Mouse (Mus musculus) heart, embryonic 11.5 days (tissue): ENCODE measurements around the gene Odf2l. TPM values are rescaled to one million over a fixed set of nuclear protein-coding genes. Genes with fewer than 3 reads are reported as not detected.

Experiments used
- ATAC-seq: fragments of 200-750 bp; cut with Nextera tagmentation; replicated peaks from 2 replicates; pipeline ENCODE4 v1.8.0; 2017; ENCODE audit warnings: moderate library complexity; ENCODE audit not compliant: insufficient number of reproducible peaks, low FRiP score, low TSS enrichment
- H3K27ac ChIP-seq: fragments of 300-500 bp; sonication (generic); 2 replicates; pipeline ENCODE4 v1.5.1; 2014; ENCODE audit warnings: mild to moderate bottlenecking, low read depth, low read length
- H3K27me3 ChIP-seq: fragments of 300-500 bp; sonication (generic); 2 replicates; pipeline ENCODE4 v1.6.1; 2014; ENCODE audit warnings: mild to moderate bottlenecking, low read length, mixed read lengths; ENCODE audit not compliant: control insufficient read depth, insufficient read depth
- H3K36me3 ChIP-seq: fragments of 300-500 bp; sonication (generic); 2 replicates; pipeline ENCODE4 v1.6.1; 2014; ENCODE audit warnings: mild to moderate bottlenecking, low read length, moderate library complexity, mixed read lengths; ENCODE audit not compliant: control insufficient read depth, insufficient read depth
- H3K4me1 ChIP-seq: fragments of 300-500 bp; sonication (generic); 2 replicates; pipeline ENCODE4 v1.6.1; 2014; ENCODE audit warnings: low read length; ENCODE audit not compliant: control insufficient read depth, insufficient read depth
- H3K4me2 ChIP-seq: fragments of 300-500 bp; sonication (generic); 2 replicates; pipeline ENCODE4 v1.6.1; 2014; ENCODE audit warnings: mild to moderate bottlenecking, moderate library complexity
- H3K4me3 ChIP-seq: fragments of 300-500 bp; sonication (generic); 2 replicates; pipeline ENCODE4 v1.5.1; 2014; ENCODE audit warnings: low read depth, low read length
- H3K9ac ChIP-seq: fragments of 300-500 bp; sonication (generic); 2 replicates; pipeline ENCODE4 v1.6.1; 2014; ENCODE audit warnings: mild to moderate bottlenecking, low read depth, low read length, moderate library complexity
- H3K9me3 ChIP-seq: fragments of 300-500 bp; sonication (generic); replicated peaks from 2 replicates; pipeline ENCODE4 v1.6.1; 2016; ENCODE audit warnings: low read length; ENCODE audit not compliant: control insufficient read depth
- WGBS: fragments of 180-500 bp; shearing (Covaris S2); extraction: QIAGEN DNeasy Blood & Tissue Kit; methylation state at CpG from one replicate; pipeline ENCODE4 v1.1.7; 2014; ENCODE audit not compliant: insufficient replicate concordance; 5-methylcytosine and 5-hydroxymethylcytosine counted together
- polyA plus RNA-seq: library from polyadenylated mRNA; unstranded; fragments of >200 nt; fragmentation: Nextera tagmentation; extraction: Ambion mirVana; gene quantifications from 2 replicates; pipeline ENCODE4 v1.2.1, GENCODE M21; 2014

The Odf2l gene
- polyA plus RNA-seq, 1 experiment from 2014 or later = 13.9 TPM

GRCm38 (mm10) chr3:145119002-145119358 is 592 bp downstream of the Odf2l start:
- Histone ChIP-seq H3K27ac (peak overlapping the region; percentile 98), H3K4me2 (peak overlapping the region; percentile 65), H3K4me1 (0 out of 2 replicates have a peak, but pooled peaks cover 4% of the 10 kb centered on the region), H3K4me3 (peak overlapping the region; percentile 73), H3K27me3 (no peaks in the 10 kb centered on the region), H3K9ac (peak overlapping the region; percentile 90), H3K36me3 (no peaks in the 10 kb centered on the region), H3K9me3 (no peaks in the 10 kb centered on the region)
- 6% methylated on average over 14 of the region's 14 CpGs for WGBS
- ATAC-seq = peak; percentile 19; the same call in 1 of the 2 replicates

GRCm38 (mm10) chr3:145119425-145119824 is 1.0 kb downstream of the Odf2l start:
- Histone ChIP-seq H3K9ac (peak overlapping the region; percentile 90), H3K27me3 (no peaks in the 10 kb centered on the region), H3K9me3 (no peaks in the 10 kb centered on the region), H3K4me2 (peak overlapping the region; percentile 65), H3K36me3 (no peaks in the 10 kb centered on the region), H3K4me3 (peak overlapping the region; percentile 73), H3K4me1 (0 out of 2 replicates have a peak, but pooled peaks cover 4% of the 10 kb centered on the region), H3K27ac (no peak overlapping the region)
- no peak for ATAC-seq
- 80% methylated on average over 7 of the region's 7 CpGs for WGBS

- Histone ChIP-seq H3K27ac (no peak overlapping the region), H3K9me3 (no peaks in the 10 kb centered on the region), H3K9ac (no peak overlapping the region), H3K4me3 (no peak overlapping the region), H3K36me3 (no peaks in the 10 kb centered on the region), H3K4me2 (no peak overlapping the region), H3K27me3 (no peaks in the 10 kb centered on the region), H3K4me1 (no peaks in the 10 kb centered on the region)
- ATAC-seq = no peak
- 88% methylated on average over 2 of the region's 2 CpGs for WGBS
Observed at GRCm38 (mm10) chr3:145126618-145127017, 8.2 kb downstream of the Odf2l start.

- Histone ChIP-seq H3K4me3 (no peak overlapping the region), H3K4me1 (no peaks in the 10 kb centered on the region), H3K9ac (no peak overlapping the region), H3K9me3 (no peaks in the 10 kb centered on the region), H3K36me3 (0 out of 2 replicates have a peak, but pooled peaks cover 5% of the 10 kb centered on the region), H3K27me3 (no peaks in the 10 kb centered on the region), H3K4me2 (no peak overlapping the region), H3K27ac (no peak overlapping the region)
- no peak for ATAC-seq
Observed at GRCm38 (mm10) chr3:145129356-145129755, 11.0 kb downstream of the Odf2l start.

GRCm38 (mm10) chr3:145131210-145131868 is 13.0 kb downstream of the Odf2l start:
- H3K4me1 ChIP-seq = no peaks in the 10 kb centered on the region
- no peak overlapping the region for H3K4me2 ChIP-seq
- WGBS = 20% methylated on average over 3 of the region's 3 CpGs
- H3K9ac ChIP-seq = no peak overlapping the region
- H3K9me3 ChIP-seq = no peaks in the 10 kb centered on the region
- H3K27me3 ChIP-seq = no peaks in the 10 kb centered on the region
- H3K36me3 ChIP-seq = 0 out of 2 replicates have a peak, but pooled peaks cover 5% of the 10 kb centered on the region
- no peak overlapping the region for H3K4me3 ChIP-seq
- ATAC-seq = no peak
- no peak overlapping the region for H3K27ac ChIP-seq

- Histone ChIP-seq H3K4me1 (no peaks in the 10 kb centered on the region), H3K4me2 (no peak overlapping the region), H3K9me3 (no peaks in the 10 kb centered on the region), H3K27me3 (no peaks in the 10 kb centered on the region), H3K9ac (no peak overlapping the region), H3K27ac (no peak overlapping the region), H3K4me3 (no peak overlapping the region), H3K36me3 (no peaks in the 10 kb centered on the region)
- WGBS = 79% methylated on average over 4 of the region's 4 CpGs
- ATAC-seq = no peak
Observed at GRCm38 (mm10) chr3:145140236-145140635, 21.8 kb downstream of the Odf2l start.

GRCm38 (mm10) chr3:145142925-145143324 is 24.5 kb downstream of the Odf2l start:
- H3K4me1 ChIP-seq = no peaks in the 10 kb centered on the region
- no peaks in the 10 kb centered on the region for H3K27me3 ChIP-seq
- H3K4me3 ChIP-seq = no peak overlapping the region
- no peak for ATAC-seq
- H3K36me3 ChIP-seq = no peaks in the 10 kb centered on the region
- H3K9ac ChIP-seq = no peak overlapping the region
- no peaks in the 10 kb centered on the region for H3K9me3 ChIP-seq
- no peak overlapping the region for H3K4me2 ChIP-seq
- H3K27ac ChIP-seq = no peak overlapping the region

GRCm38 (mm10) chr3:145143856-145144255 is 25.5 kb downstream of the Odf2l start:
- H3K4me2 ChIP-seq = no peak overlapping the region
- H3K36me3 ChIP-seq = no peaks in the 10 kb centered on the region

GRCm38 (mm10) chr3:145146871-145147270 is 28.5 kb downstream of the Odf2l start:
- ATAC-seq = no peak
- Histone ChIP-seq H3K9ac (no peak overlapping the region), H3K4me3 (no peak overlapping the region), H3K36me3 (no peaks in the 10 kb centered on the region), H3K4me1 (no peaks in the 10 kb centered on the region), H3K9me3 (no peaks in the 10 kb centered on the region), H3K27me3 (no peaks in the 10 kb centered on the region), H3K4me2 (no peak overlapping the region), H3K27ac (no peak overlapping the region)
- 92% methylated on average over 9 of the region's 9 CpGs for WGBS

More at GRCm38 (mm10) chr3:145143856-145144255, 25.5 kb downstream of the Odf2l start:
- 80% methylated on average over 10 of the region's 10 CpGs for WGBS
- no peaks in the 10 kb centered on the region for H3K27me3 ChIP-seq
- no peak overlapping the region for H3K4me3 ChIP-seq
- H3K27ac ChIP-seq = no peak overlapping the region
- no peaks in the 10 kb centered on the region for H3K9me3 ChIP-seq
- H3K4me1 ChIP-seq = no peaks in the 10 kb centered on the region
- no peak overlapping the region for H3K9ac ChIP-seq
- no peak for ATAC-seq
